Mouse (Mus musculus): ENCODE measurements around the gene Gm12355.

- TF ChIP-seq CTCF (IDR thresholded peaks at IDR 0.05; ENCODE audit: borderline replicate concordance, extremely low read depth, insufficient read depth, insufficient read length) (no peak), POLR2A (IDR thresholded peaks at IDR 0.05; ENCODE audit: borderline replicate concordance, extremely low read depth, insufficient read depth, insufficient read length, poor library complexity, severe bottlenecking) (no peak)
Observed at GRCm38 (mm10) chr11:98583265-98583552, 42.3 kb downstream of the Gm12355 start.

All from brain, embryonic 14.5 days (tissue).